Mouse (Mus musculus): ENCODE measurements around the gene Flad1. TPM values are rescaled to one million over a fixed set of nuclear protein-coding genes. Genes with fewer than 3 reads are reported as not detected.

The Flad1 gene
- polyA plus RNA-seq, 1 experiment from 2014 or later: 34.9 TPM

GRCm38 (mm10) chr3:89395419-89395805 lies 16.3 kb downstream of the Flad1 start:
- H3K36me3 ChIP-seq (ENCODE audit: control insufficient read depth, insufficient read depth, low read length): no peaks in the 10 kb centered on the region
- no peaks in the 10 kb centered on the region for H3K9me3 ChIP-seq (replicated peaks; ENCODE audit: control insufficient read depth, low read length)
- H3K4me1 ChIP-seq (ENCODE audit: control insufficient read depth, insufficient read depth, low read length): peaks cover 44% of the 10 kb centered on the region
- 4% methylated on average over 10 of the region's 10 CpGs for WGBS
- H3K4me3 ChIP-seq (ENCODE audit: low read depth, low read length): peak overlapping the region; percentile 37
- H3K4me2 ChIP-seq (ENCODE audit: low read length): peak overlapping the region; percentile 99
- ATAC-seq (no peak), DNase-seq (ENCODE audit: low spot score) (no peak)
- no peak overlapping the region for H3K9ac ChIP-seq (ENCODE audit: low read length)
- H3K27me3 ChIP-seq (replicated peaks; ENCODE audit: control insufficient read depth, insufficient read depth, low read length): peaks cover 18% of the 10 kb centered on the region
- H3K27ac ChIP-seq (ENCODE audit: low read depth, low read length): no peak overlapping the region

DNA sequence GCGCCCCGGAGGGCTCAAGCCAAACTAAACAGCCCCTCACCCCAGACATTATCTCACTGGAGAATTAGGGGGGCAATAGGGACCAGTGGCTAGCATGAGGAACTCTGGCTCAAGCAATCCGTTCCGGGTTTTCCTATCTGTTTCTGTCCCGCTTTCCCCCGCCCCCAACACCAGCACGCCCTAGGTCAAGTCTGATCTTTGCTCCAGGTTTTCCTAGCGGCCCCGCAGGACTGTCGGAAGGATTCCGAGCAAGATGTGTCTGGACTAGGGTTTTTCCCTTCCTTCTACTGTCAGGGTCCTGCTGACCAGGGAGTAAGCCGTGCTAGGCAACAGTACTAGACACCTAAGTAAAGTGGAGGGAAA lies 16.8 kb downstream of the Flad1 start:
- Histone ChIP-seq H3K9ac (ENCODE audit: low read length) (peak overlapping the region; percentile 51), H3K27ac (ENCODE audit: low read depth, low read length) (no peak overlapping the region; the same call in 1 of the 2 replicates)

DNA sequence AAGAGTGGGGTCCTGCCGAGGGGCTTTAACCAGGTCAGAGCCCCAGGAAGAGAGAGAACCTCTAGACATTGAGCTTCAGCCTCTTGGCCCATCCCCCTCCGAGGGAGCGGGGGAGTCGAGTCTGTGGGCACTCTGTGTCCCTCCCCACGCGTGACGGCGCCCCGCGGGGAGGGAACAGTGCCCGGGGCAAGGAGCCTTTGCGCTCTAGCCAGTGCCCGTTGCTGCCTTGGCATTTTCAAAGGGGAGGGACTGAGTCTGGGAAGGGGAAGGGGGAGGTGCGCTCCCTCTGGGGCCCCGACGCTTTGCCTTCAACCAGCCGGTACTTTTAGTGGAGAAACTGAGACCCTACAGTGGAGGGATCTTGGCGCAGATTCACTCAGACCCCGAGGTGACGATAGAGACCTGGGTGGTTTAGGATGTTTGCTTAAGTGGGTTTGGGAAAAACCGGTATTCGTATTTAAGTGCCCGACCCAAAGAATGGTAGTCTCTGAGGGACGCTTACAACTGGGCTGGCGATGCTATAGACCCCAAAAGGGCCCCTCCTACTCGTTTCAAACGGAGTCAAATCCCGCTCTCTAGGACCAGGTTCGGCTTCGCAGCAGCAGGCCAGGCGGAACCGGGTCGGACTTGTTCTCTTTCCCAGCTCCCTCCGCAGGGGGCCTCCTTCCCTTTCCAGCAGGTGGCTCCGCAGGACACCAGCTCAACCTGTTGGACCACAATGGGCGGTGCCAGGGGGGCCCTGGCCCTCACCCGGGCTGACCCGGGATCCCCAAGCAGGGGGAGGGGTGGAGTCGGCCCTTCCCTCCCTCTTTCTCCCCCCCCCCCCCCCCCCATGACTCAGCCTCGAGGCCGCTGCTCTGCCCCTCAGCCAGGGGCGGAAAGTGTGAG lies 17.4 kb downstream of the Flad1 start, which contains the start of gene Zbtb7b:
Zbtb7b (minus strand) TSS at position 771 of the 888 bp plus-strand sequence.
- WGBS: under 1% methylated on average over 39 of the region's 42 CpGs
- Histone ChIP-seq H3K4me2 (ENCODE audit: low read length) (peak within 1 kb of the TSS; percentile 99), H3K27ac (ENCODE audit: low read depth, low read length) (peak within 1 kb of the TSS; percentile 49; the same call in 1 of the 2 replicates), H3K4me3 (ENCODE audit: low read depth, low read length) (peak within 1 kb of the TSS; percentile 37), H3K4me1 (ENCODE audit: control insufficient read depth, insufficient read depth, low read length) (peaks cover 44% of the 10 kb centered on the region), H3K9me3 (replicated peaks; ENCODE audit: control insufficient read depth, low read length) (no peaks in the 10 kb centered on the region), H3K36me3 (ENCODE audit: control insufficient read depth, insufficient read depth, low read length) (no peaks in the 10 kb centered on the region), H3K9ac (ENCODE audit: low read length) (peak within 1 kb of the TSS; percentile 51), H3K27me3 (replicated peaks; ENCODE audit: control insufficient read depth, insufficient read depth, low read length) (peaks cover 18% of the 10 kb centered on the region)
- ATAC-seq: peak; percentile 54
- peak; percentile 65 for DNase-seq (ENCODE audit: low spot score)

More for the DNA sequence above, 16.8 kb downstream of the Flad1 start:
- Histone ChIP-seq H3K4me2 (ENCODE audit: low read length) (peak overlapping the region; percentile 99), H3K36me3 (ENCODE audit: control insufficient read depth, insufficient read depth, low read length) (no peaks in the 10 kb centered on the region), H3K4me3 (ENCODE audit: low read depth, low read length) (peak overlapping the region; percentile 36), H3K4me1 (ENCODE audit: control insufficient read depth, insufficient read depth, low read length) (peaks cover 44% of the 10 kb centered on the region), H3K9me3 (replicated peaks; ENCODE audit: control insufficient read depth, low read length) (no peaks in the 10 kb centered on the region), H3K27me3 (replicated peaks; ENCODE audit: control insufficient read depth, insufficient read depth, low read length) (peaks cover 18% of the 10 kb centered on the region)
- ATAC-seq (no peak), DNase-seq (ENCODE audit: low spot score) (peak; percentile 82)
- under 1% methylated on average over 10 of the region's 12 CpGs for WGBS

- peak overlapping the region; percentile 51 for H3K9ac ChIP-seq (ENCODE audit: low read length)
- peaks cover 18% of the 10 kb centered on the region for H3K27me3 ChIP-seq (replicated peaks; ENCODE audit: control insufficient read depth, insufficient read depth, low read length)
- DNase-seq (ENCODE audit: low spot score) (peak; percentile 96), ATAC-seq (peak; percentile 92)
- H3K4me3 ChIP-seq (ENCODE audit: low read depth, low read length): peak overlapping the region; percentile 36
- peak overlapping the region; percentile 49; the same call in 1 of the 2 replicates for H3K27ac ChIP-seq (ENCODE audit: low read depth, low read length)
- peaks cover 44% of the 10 kb centered on the region for H3K4me1 ChIP-seq (ENCODE audit: control insufficient read depth, insufficient read depth, low read length)
- H3K4me2 ChIP-seq (ENCODE audit: low read length): peak overlapping the region; percentile 99
- no peaks in the 10 kb centered on the region for H3K9me3 ChIP-seq (replicated peaks; ENCODE audit: control insufficient read depth, low read length)
- no peaks in the 10 kb centered on the region for H3K36me3 ChIP-seq (ENCODE audit: control insufficient read depth, insufficient read depth, low read length)
- WGBS: 0% methylated on average over 15 of the region's 15 CpGs
Measured at GRCm38 (mm10) chr3:89393605-89394004, 18.1 kb downstream of the Flad1 start.

DNA sequence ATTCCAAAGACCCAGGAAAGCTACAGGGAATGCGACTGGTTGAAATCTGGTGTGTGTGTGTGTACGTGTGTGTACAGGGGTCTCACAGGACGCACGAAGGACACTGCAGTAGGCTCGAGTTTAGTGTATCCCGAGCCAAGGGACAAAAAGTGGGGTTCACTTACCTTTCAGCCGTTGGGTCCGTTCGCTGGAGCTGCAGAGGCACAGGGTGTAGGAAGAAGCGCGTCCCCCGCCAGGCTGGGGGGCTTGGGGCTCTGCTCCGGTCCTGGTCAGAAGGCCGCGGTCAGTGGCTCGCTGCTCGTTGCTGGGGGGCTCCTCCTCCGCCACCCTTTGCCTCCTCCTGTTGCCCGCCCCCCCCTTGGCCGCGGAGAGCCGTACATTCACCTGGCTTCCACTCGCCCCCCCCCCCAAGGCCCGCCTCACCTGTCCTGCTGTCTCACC lies 18.8 kb downstream of the Flad1 start:
- peak overlapping the region; percentile 36 for H3K4me3 ChIP-seq (ENCODE audit: low read depth, low read length)
- ATAC-seq (no peak), DNase-seq (ENCODE audit: low spot score) (no peak)
- H3K36me3 ChIP-seq (ENCODE audit: control insufficient read depth, insufficient read depth, low read length): no peaks in the 10 kb centered on the region
- 1% methylated on average over 22 of the region's 24 CpGs for WGBS
- H3K4me1 ChIP-seq (ENCODE audit: control insufficient read depth, insufficient read depth, low read length): peaks cover 44% of the 10 kb centered on the region
- H3K27me3 ChIP-seq (replicated peaks; ENCODE audit: control insufficient read depth, insufficient read depth, low read length): peaks cover 18% of the 10 kb centered on the region
- no peaks in the 10 kb centered on the region for H3K9me3 ChIP-seq (replicated peaks; ENCODE audit: control insufficient read depth, low read length)
- peak overlapping the region; percentile 66; the same call in 1 of the 2 replicates for H3K9ac ChIP-seq (ENCODE audit: low read length)
- H3K4me2 ChIP-seq (ENCODE audit: low read length): peak overlapping the region; percentile 99
- H3K27ac ChIP-seq (ENCODE audit: low read depth, low read length): no peak overlapping the region

DNA sequence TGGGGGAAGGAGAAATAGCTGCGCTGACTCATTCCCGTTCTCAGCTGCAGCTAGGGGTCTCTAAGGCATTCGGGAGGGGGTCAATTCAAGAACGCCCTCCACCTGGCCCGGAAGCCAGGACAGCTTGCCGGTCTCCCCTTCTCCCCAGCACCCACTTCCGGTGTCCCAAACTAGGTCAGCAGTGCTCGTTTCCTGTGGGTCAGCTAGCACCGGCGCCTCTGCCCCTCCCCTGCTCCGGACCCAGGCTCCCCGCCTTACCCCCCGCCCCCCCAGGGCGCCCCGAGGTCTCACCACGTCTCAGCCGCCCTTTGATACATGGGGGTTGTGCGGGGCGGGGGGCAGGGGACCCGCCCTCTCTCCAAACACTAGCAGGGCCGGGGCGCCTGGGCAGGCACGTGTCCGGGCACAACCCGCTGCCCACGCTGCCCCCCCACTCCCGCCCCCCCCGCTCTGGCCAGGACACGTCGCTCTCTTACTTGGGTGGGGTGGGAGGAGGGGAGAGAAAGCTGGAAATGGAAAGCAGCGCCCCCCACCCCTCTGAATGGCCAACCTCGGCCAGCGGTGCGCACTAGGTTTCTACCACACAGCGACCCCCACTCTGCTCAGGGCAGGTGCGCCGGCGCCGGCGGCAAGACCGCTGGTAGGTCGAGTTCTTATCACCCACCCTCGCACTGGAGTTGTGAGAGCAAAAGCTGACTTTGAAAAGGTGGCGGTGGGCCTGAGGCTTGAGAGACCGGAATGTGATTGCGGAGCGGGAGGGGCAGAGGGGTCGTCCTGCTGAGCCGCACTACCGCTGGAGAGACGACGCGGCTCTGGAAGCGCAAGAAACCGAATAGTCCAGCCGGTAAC lies 19.8 kb downstream of the Flad1 start:
- Histone ChIP-seq H3K4me2 (ENCODE audit: low read length) (peak overlapping the region; percentile 99), H3K4me3 (ENCODE audit: low read depth, low read length) (peak overlapping the region; percentile 36), H3K27me3 (replicated peaks; ENCODE audit: control insufficient read depth, insufficient read depth, low read length) (peaks cover 18% of the 10 kb centered on the region), H3K27ac (ENCODE audit: low read depth, low read length) (no peak overlapping the region), H3K36me3 (ENCODE audit: control insufficient read depth, insufficient read depth, low read length) (no peaks in the 10 kb centered on the region), H3K9me3 (replicated peaks; ENCODE audit: control insufficient read depth, low read length) (no peaks in the 10 kb centered on the region), H3K9ac (ENCODE audit: low read length) (peak overlapping the region; percentile 66), H3K4me1 (ENCODE audit: control insufficient read depth, insufficient read depth, low read length) (peaks cover 44% of the 10 kb centered on the region)
- no peak for ATAC-seq
- WGBS: under 1% methylated on average over 56 of the region's 56 CpGs
- DNase-seq (ENCODE audit: low spot score): peak; percentile 33

DNA sequence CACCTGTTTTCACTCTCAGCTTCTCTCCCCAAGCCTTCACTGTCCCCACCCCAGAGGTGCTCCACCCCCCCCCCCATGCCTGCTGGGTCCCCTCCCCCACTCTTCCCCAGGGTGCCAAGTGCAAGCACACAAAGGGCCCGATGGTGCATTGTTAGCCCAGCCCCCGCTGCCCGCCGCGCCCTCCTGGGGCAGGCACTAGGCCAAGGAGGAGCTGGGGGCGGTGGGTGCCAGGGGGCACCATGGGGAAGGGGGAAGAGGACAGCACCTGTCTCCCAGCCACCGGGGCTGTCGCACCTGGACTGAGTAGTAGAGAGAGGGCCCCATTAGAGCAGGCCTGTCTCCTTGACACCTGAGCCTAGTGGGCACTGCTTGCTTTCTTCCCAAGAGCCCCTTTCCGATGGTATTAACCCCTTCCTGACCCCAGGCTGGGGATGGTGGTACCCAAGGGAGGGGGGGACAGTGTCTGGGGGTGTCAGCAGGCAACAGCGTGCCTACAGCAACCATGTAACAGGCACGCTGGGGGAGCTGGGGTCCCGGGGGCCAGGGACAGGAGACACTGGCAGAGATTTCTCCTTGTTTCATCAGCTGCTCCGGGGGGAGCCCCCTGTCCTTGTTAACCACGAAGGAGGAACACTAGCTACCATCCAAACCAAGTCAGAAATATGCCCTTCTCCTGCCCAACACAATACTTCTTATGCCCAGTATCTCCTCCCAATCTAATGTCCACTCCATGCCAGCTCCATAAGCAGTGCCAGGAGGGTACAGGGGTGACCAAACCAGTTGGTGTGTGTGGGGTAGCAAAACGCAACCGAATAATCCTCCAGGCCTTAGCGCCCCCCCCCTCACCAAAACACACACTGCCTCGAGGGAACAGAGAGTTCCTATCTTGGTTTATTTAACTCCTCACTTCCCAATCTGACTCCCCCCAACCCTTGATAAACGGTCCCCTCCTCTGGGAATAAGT lies 20.7 kb downstream of the Flad1 start:
- Histone ChIP-seq H3K9ac (ENCODE audit: low read length) (peak overlapping the region; percentile 66), H3K4me3 (ENCODE audit: low read depth, low read length) (peak overlapping the region; percentile 36), H3K36me3 (ENCODE audit: control insufficient read depth, insufficient read depth, low read length) (no peaks in the 10 kb centered on the region), H3K4me1 (ENCODE audit: control insufficient read depth, insufficient read depth, low read length) (peaks cover 44% of the 10 kb centered on the region), H3K9me3 (replicated peaks; ENCODE audit: control insufficient read depth, low read length) (no peaks in the 10 kb centered on the region), H3K27ac (ENCODE audit: low read depth, low read length) (no peak overlapping the region), H3K27me3 (replicated peaks; ENCODE audit: control insufficient read depth, insufficient read depth, low read length) (peaks cover 16% of the 10 kb centered on the region), H3K4me2 (ENCODE audit: low read length) (peak overlapping the region; percentile 99)
- ATAC-seq: no peak
- 10% methylated on average over 19 of the region's 19 CpGs for WGBS
- no peak for DNase-seq (ENCODE audit: low spot score)

GRCm38 (mm10) chr3:89390111-89390515 lies 21.6 kb downstream of the Flad1 start:
- H3K4me3 ChIP-seq (ENCODE audit: low read depth, low read length): no peak overlapping the region
- DNase-seq (ENCODE audit: low spot score) (peak; percentile 22), ATAC-seq (no peak)
- peaks cover 36% of the 10 kb centered on the region for H3K4me1 ChIP-seq (ENCODE audit: control insufficient read depth, insufficient read depth, low read length)
- WGBS: 50% methylated on average over 5 of the region's 5 CpGs
- no peaks in the 10 kb centered on the region for H3K9me3 ChIP-seq (replicated peaks; ENCODE audit: control insufficient read depth, low read length)
- no peaks in the 10 kb centered on the region for H3K36me3 ChIP-seq (ENCODE audit: control insufficient read depth, insufficient read depth, low read length)
- no peak overlapping the region for H3K9ac ChIP-seq (ENCODE audit: low read length)
- H3K27ac ChIP-seq (ENCODE audit: low read depth, low read length): no peak overlapping the region
- H3K4me2 ChIP-seq (ENCODE audit: low read length): no peak overlapping the region
- H3K27me3 ChIP-seq (replicated peaks; ENCODE audit: control insufficient read depth, insufficient read depth, low read length): peaks cover 9% of the 10 kb centered on the region

Measured in forebrain, embryonic 14.5 days (tissue).